Mouse (Mus musculus) heart, embryonic 14.5 days (tissue): ENCODE data around the gene Ghsr. TPM values are rescaled to one million over a fixed set of nuclear protein-coding genes. Genes with fewer than 3 reads are reported as not detected.

Experiments used
- ATAC-seq: fragments of 200-750 bp; cut with Nextera tagmentation; 2 replicates; pipeline ENCODE4 v1.8.0; 2017; ENCODE audit warnings: low read depth, moderate TSS enrichment; ENCODE audit not compliant: insufficient number of reproducible peaks, insufficient read depth, low FRiP score
- H3K27ac ChIP-seq, 2 experiments: fragments of 200-500 bp in 1 of 2; fragments of 300-500 bp in 1 of 2; sonication (generic) in 1 of 2; replicated peaks in 1 of 2; 2 replicates each; pipeline ENCODE4 v1.5.1; 2012 to 2014; ENCODE audit warnings: low read depth in 2 of 2, low read length in 2 of 2, control low read depth in 1 of 2, mild to moderate bottlenecking in 1 of 2, mixed read lengths in 1 of 2; ENCODE audit not compliant: control insufficient read depth in 1 of 2, insufficient read depth in 1 of 2
- H3K27me3 ChIP-seq: fragments of 300-500 bp; sonication (generic); 2 replicates; pipeline ENCODE4 v1.6.1; 2014; ENCODE audit warnings: mild to moderate bottlenecking, low read length, control low read depth; ENCODE audit not compliant: control insufficient read depth, insufficient read depth
- H3K36me3 ChIP-seq: fragments of 300-500 bp; sonication (generic); 2 replicates; pipeline ENCODE4 v1.6.1; 2014; ENCODE audit warnings: mild to moderate bottlenecking, control low read depth, low read length, mixed read lengths; ENCODE audit not compliant: control insufficient read depth, insufficient read depth
- H3K4me1 ChIP-seq, 2 experiments: fragments of 200-500 bp in 1 of 2; fragments of 300-500 bp in 1 of 2; sonication (generic) in 1 of 2; 2 replicates each; pipeline ENCODE4 v1.6.1; 2012 to 2014; ENCODE audit warnings: low read length in 2 of 2, control low read depth in 1 of 2, mixed read lengths in 1 of 2; ENCODE audit not compliant: control insufficient read depth in 2 of 2, insufficient read depth in 2 of 2
- H3K4me2 ChIP-seq: fragments of 300-500 bp; sonication (generic); 2 replicates; pipeline ENCODE4 v1.6.1; 2014; ENCODE audit warnings: mild to moderate bottlenecking, low read length
- H3K4me3 ChIP-seq, 2 experiments: fragments of 200-500 bp in 1 of 2; fragments of 300-500 bp in 1 of 2; sonication (generic) in 1 of 2; 2 replicates each; pipeline ENCODE4 v1.5.1; 2012 to 2014; ENCODE audit warnings: low read length in 2 of 2, mild to moderate bottlenecking in 2 of 2, control low read depth in 1 of 2, low read depth in 1 of 2, moderate library complexity in 1 of 2; ENCODE audit not compliant: control insufficient read depth in 1 of 2, insufficient read depth in 1 of 2
- H3K9ac ChIP-seq: fragments of 300-500 bp; sonication (generic); 2 replicates; pipeline ENCODE4 v1.6.1; 2014; ENCODE audit warnings: mild to moderate bottlenecking, low read length
- H3K9me3 ChIP-seq: fragments of 300-500 bp; sonication (generic); 2 replicates; pipeline ENCODE4 v1.6.1; 2016; ENCODE audit warnings: low read length, control low read depth; ENCODE audit not compliant: control insufficient read depth
- WGBS: fragments of 180-500 bp; shearing (Covaris S2); extraction: QIAGEN DNeasy Blood & Tissue Kit; methylation state at CpG from one replicate; pipeline ENCODE4 v1.1.7; 2014; 5-methylcytosine and 5-hydroxymethylcytosine counted together
- polyA plus RNA-seq: library from polyadenylated mRNA; unstranded; fragments of >200 nt; fragmentation: Nextera tagmentation; extraction: Ambion mirVana; gene quantifications from 2 replicates; pipeline ENCODE4 v1.2.1, GENCODE M21; 2014

Gene Ghsr
- polyA plus RNA-seq, 1 experiment from 2014 or later, result not detected

GRCm38 (mm10) chr3:27342462-27342861 lies 28.7 kb upstream of the Ghsr start:
- no peaks in the 10 kb centered on the region for H3K36me3 ChIP-seq
- no peak overlapping the region for H3K27ac ChIP-seq
- H3K4me1 ChIP-seq, result no peaks in the 10 kb centered on the region
- 58% methylated on average over 6 of the region's 6 CpGs for WGBS
- H3K27me3 ChIP-seq, result no peaks in the 10 kb centered on the region
- no peaks in the 10 kb centered on the region; the same call in 1 of the 2 replicates for H3K9me3 ChIP-seq
- no peak overlapping the region for H3K4me2 ChIP-seq
- no peak overlapping the region for H3K4me3 ChIP-seq
- no peak for ATAC-seq
- no peak overlapping the region for H3K9ac ChIP-seq

GRCm38 (mm10) chr3:27345526-27345925 lies 25.6 kb upstream of the Ghsr start:
- ATAC-seq, result no peak
- no peaks in the 10 kb centered on the region for H3K36me3 ChIP-seq
- H3K4me3 ChIP-seq, result no peak overlapping the region
- H3K4me2 ChIP-seq, result no peak overlapping the region
- H3K9ac ChIP-seq, result no peak overlapping the region
- no peaks in the 10 kb centered on the region for H3K27me3 ChIP-seq
- H3K27ac ChIP-seq, result no peak overlapping the region
- 47% methylated on average over 6 of the region's 6 CpGs for WGBS
- H3K9me3 ChIP-seq, result no peaks in the 10 kb centered on the region
- no peaks in the 10 kb centered on the region for H3K4me1 ChIP-seq

- H3K27me3 ChIP-seq, result no peaks in the 10 kb centered on the region
- H3K36me3 ChIP-seq, result no peaks in the 10 kb centered on the region
- H3K27ac ChIP-seq, result no peak overlapping the region
- 66% methylated on average over 5 of the region's 5 CpGs for WGBS
- no peak overlapping the region for H3K4me2 ChIP-seq
- no peaks in the 10 kb centered on the region for H3K9me3 ChIP-seq
- H3K4me3 ChIP-seq, result no peak overlapping the region
- no peak overlapping the region for H3K9ac ChIP-seq
- no peak for ATAC-seq
- no peaks in the 10 kb centered on the region for H3K4me1 ChIP-seq
These were observed 22.7 kb upstream of the Ghsr start for GRCm38 (mm10) chr3:27348462-27348861.

- no peak overlapping the region for H3K4me3 ChIP-seq
- H3K9me3 ChIP-seq, result no peaks in the 10 kb centered on the region
- no peaks in the 10 kb centered on the region for H3K4me1 ChIP-seq
- H3K36me3 ChIP-seq, result no peaks in the 10 kb centered on the region
- H3K9ac ChIP-seq, result no peak overlapping the region
- whole genome bisulfite sequencing, result 76% methylated on average over 9 of the region's 9 CpGs
- H3K27ac ChIP-seq, result no peak overlapping the region
- no peak for ATAC-seq
- no peak overlapping the region for H3K4me2 ChIP-seq
- no peaks in the 10 kb centered on the region for H3K27me3 ChIP-seq
These were observed 20.0 kb upstream of the Ghsr start for GRCm38 (mm10) chr3:27351105-27351504.

- no peaks in the 10 kb centered on the region for H3K36me3 ChIP-seq
- 68% methylated on average over 2 of the region's 2 CpGs for WGBS
- no peak overlapping the region for H3K27ac ChIP-seq
- no peaks in the 10 kb centered on the region for H3K4me1 ChIP-seq
- 0 out of 2 replicates have a peak, but pooled peaks cover 5% of the 10 kb centered on the region for H3K9me3 ChIP-seq
- no peak overlapping the region for H3K9ac ChIP-seq
- H3K4me2 ChIP-seq, result no peak overlapping the region
- H3K4me3 ChIP-seq, result no peak overlapping the region
- no peak for ATAC-seq
- H3K27me3 ChIP-seq, result no peaks in the 10 kb centered on the region
These were observed 11.9 kb upstream of the Ghsr start for GRCm38 (mm10) chr3:27359100-27359720.

- WGBS, result 4% methylated on average over 10 of the region's 10 CpGs
- Histone ChIP-seq H3K36me3 (no peaks in the 10 kb centered on the region), H3K27ac (no peak overlapping the region), H3K9ac (no peak overlapping the region), H3K4me3 (no peak overlapping the region), H3K27me3 (peaks cover 58% of the 10 kb centered on the region), H3K4me1 (no peaks in the 10 kb centered on the region; a peak in 2 of 4 replicates), H3K9me3 (no peaks in the 10 kb centered on the region), H3K4me2 (no peak overlapping the region)
- ATAC-seq, result no peak
These were observed 1.0 kb upstream of the Ghsr start for GRCm38 (mm10) chr3:27370125-27370524.

GRCm38 (mm10) chr3:27370582-27371275 lies 422 bp upstream of the Ghsr start:
- ATAC-seq, result no peak
- no peak overlapping the region for H3K4me2 ChIP-seq
- peaks cover 59% of the 10 kb centered on the region for H3K27me3 ChIP-seq

More at GRCm38 (mm10) chr3:27370582-27371275, 422 bp upstream of the Ghsr start:
- Histone ChIP-seq H3K4me3 (no peak overlapping the region), H3K36me3 (no peaks in the 10 kb centered on the region), H3K27ac (no peak overlapping the region), H3K9ac (no peak overlapping the region), H3K4me1 (no peaks in the 10 kb centered on the region; a peak in 2 of 4 replicates), H3K9me3 (no peaks in the 10 kb centered on the region)
- 5% methylated on average over 20 of the region's 20 CpGs for WGBS
